ENCODE assay signal across 10 mouse cellular contexts in the genomic region with DNA sequence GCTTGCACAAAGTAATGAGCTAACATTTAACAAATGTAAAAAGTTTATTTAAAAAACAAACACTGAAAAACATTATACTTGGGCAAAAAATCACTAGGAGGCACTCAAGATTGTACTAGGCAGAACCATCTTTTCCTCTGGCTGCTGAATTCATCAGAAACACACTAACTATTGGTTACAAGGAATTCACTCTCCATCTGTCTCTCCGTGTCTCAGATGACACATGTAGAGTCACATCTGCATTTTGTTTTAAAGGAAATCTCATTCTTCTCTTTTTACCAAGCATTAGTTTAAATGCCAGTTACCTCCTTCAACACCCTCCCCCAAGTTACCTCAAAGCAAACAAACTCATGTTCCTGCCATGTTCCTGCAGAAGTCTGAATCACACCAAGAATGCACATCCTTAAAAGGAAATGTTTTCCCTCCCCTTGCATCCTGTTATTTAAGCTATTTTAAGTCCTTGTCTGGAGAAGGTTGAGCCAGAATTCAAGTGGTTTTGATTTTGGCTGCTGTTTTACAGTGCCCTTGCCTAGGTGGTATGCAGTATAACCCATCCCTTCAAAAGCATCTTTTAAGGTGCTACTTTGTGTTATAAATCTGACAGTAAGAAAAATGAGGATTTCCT. TPM values are rescaled to one million over a fixed set of nuclear protein-coding genes. Genes with fewer than 3 reads are reported as not detected.
DNase-seq lines count a peak whose midpoint lies in the region; TF ChIP-seq lines count a peak whose summit lies in the region.
"Had no signal": no experiment of that assay in that cellular context is flagged by ENCODE, and none has a peak within 500 bp of the region (broad histone marks: within the 10 kb centered on the region; RNA-seq: fewer than 3 reads in every experiment).

No protein-coding gene starts in this region.

- H3K79me3 ChIP-seq in C2C12 (ENCODE audit: low read depth): peaks cover 17% of the 10 kb centered on the region

- H3K36me3 ChIP-seq in C2C12 (ENCODE audit: control insufficient read depth, insufficient read depth): peaks cover 35% of the 10 kb centered on the region
- H3K36me3 ChIP-seq: neural tube, embryonic 12.5 days had no signal

- no peak for TF ChIP-seq CTCF in C2C12 (IDR thresholded peaks at IDR 0.05; ENCODE audit: control insufficient read depth, insufficient read depth, insufficient read length)

- no peak overlapping the region for H3ac ChIP-seq in C2C12 (ENCODE audit: control insufficient read depth, insufficient read length, low read depth)

- H3K27me3 ChIP-seq in C2C12 (ENCODE audit: control insufficient read depth, insufficient read depth, insufficient read length): no peaks in the 10 kb centered on the region
- H3K27me3 ChIP-seq: neural tube, embryonic 12.5 days had no signal

- H3K79me2 ChIP-seq in C2C12 (ENCODE audit: control insufficient read depth, insufficient read depth): peaks cover 60% of the 10 kb centered on the region

- no peak overlapping the region for H3K4me3 ChIP-seq in C2C12 (ENCODE audit: insufficient read depth, poor library complexity, severe bottlenecking)
- H3K4me3 ChIP-seq: megakaryocyte, embryonic 14.5 days; neural tube, embryonic 12.5 days had no signal

- peak; percentile 27 for DNase-seq in kidney, adult 9 months
- DNase-seq in kidney, adult 18-20 months: no peak
- peak; percentile 48 for DNase-seq in 3134 (ENCODE audit: extremely low read depth, insufficient read length, low spot score)
- DNase-seq in forelimb bud, embryonic 11.5 days (ENCODE audit: low read depth, low spot score): peak; percentile 4
- DNase-seq in right cerebral cortex, postnatal 10 days (ENCODE audit: low spot score in 2 of 2): no peak
- DNase-seq in urinary bladder, adult 18-20 months (ENCODE audit: low spot score in 2 of 2): no peak
- DNase-seq: right cerebral cortex, postnatal 14 days had no signal

TF ChIP-seq in C2C12, 6 proteins besides CTCF, POLR2A, EP300 and RAD21:
- TF ChIP-seq MAX (IDR thresholded peaks at IDR 0.05): no peak
- TF ChIP-seq MYOD1 (IDR thresholded peaks at IDR 0.05; ENCODE audit: control insufficient read depth, insufficient read length, low read depth): peak; percentile 70
- TF ChIP-seq MYOG (IDR thresholded peaks at IDR 0.05; ENCODE audit: control insufficient read depth, extremely low read depth, insufficient read length): no peak
- TF ChIP-seq FOSL1 (IDR thresholded peaks at IDR 0.05; ENCODE audit: insufficient read depth, low read length, poor library complexity, severe bottlenecking): no peak
- no peak for TF ChIP-seq USF1 (IDR thresholded peaks at IDR 0.05; ENCODE audit: low read depth)
- TF ChIP-seq CEBPB (IDR thresholded peaks at IDR 0.05; ENCODE audit: low read depth): no peak
TF ChIP-seq in C2C12: peak in this region for 1.

RNA-seq across cellular contexts. Expression of a gene that starts 56.2 kb away (rescaled TPM):
- polyA plus RNA-seq in C2C12 (2012; fragmentation: generic; extraction: Trizol): 90.0 TPM

Comparison
In these comparisons a context has a peak if more than half of its experiments do, and no peak if none do; other contexts are left out.
1. DNase-seq: peak in kidney, adult 9 months (single experiment), 3134 (single experiment) and forelimb bud, embryonic 11.5 days (single experiment); none in kidney, adult 18-20 months (single experiment), right cerebral cortex, postnatal 10 days (0 of 2) and urinary bladder, adult 18-20 months (0 of 2).